Mouse (Mus musculus): ENCODE results near the gene Satb1. TPM values are rescaled to one million over a fixed set of nuclear protein-coding genes. Genes with fewer than 3 reads are reported as not detected.

Satb1 gene
- polyA plus RNA-seq, 1 experiment = 0.67 TPM

GRCm38 (mm10) chr17:51879171-51879570 lies 46.1 kb upstream of the Satb1 start:
- Histone ChIP-seq H3K4me3 (no peak overlapping the region), H3K4me2 (ENCODE audit: low read depth) (no peak overlapping the region), H3ac (ENCODE audit: control insufficient read depth, insufficient read length) (no peak overlapping the region), H3K79me2 (ENCODE audit: control insufficient read depth, insufficient read depth) (no peaks in the 10 kb centered on the region), H3K36me3 (ENCODE audit: control insufficient read depth, insufficient read depth) (no peaks in the 10 kb centered on the region), H3K27me3 (ENCODE audit: control insufficient read depth, insufficient read depth, insufficient read length) (no peaks in the 10 kb centered on the region)
- TF ChIP-seq MYOG (IDR thresholded peaks at IDR 0.05; ENCODE audit: control insufficient read depth in 1 of 3, insufficient read depth in 1 of 3, insufficient read length in 2 of 3, low read depth in 2 of 3) = no peak
- TF ChIP-seq MAX (IDR thresholded peaks at IDR 0.05; ENCODE audit: low read depth) = no peak
- TF ChIP-seq POLR2A (IDR thresholded peaks at IDR 0.05; ENCODE audit: insufficient read length, low read depth) = no peak
- no peak for TF ChIP-seq REST (IDR thresholded peaks at IDR 0.05; ENCODE audit: insufficient read depth, insufficient read length)
- no peak for TF ChIP-seq POLR2AphosphoS2 (IDR thresholded peaks at IDR 0.05; ENCODE audit: insufficient read length, low read depth)
- no peak for TF ChIP-seq E2F4 (IDR thresholded peaks at IDR 0.05; ENCODE audit: insufficient read depth)
- no peak for TF ChIP-seq SRF (IDR thresholded peaks at IDR 0.05; ENCODE audit: control insufficient read depth, insufficient read length, low read depth)
- TF ChIP-seq TCF3 (IDR thresholded peaks at IDR 0.05; ENCODE audit: insufficient read length, low read depth) = no peak

GRCm38 (mm10) chr17:51876471-51876870 lies 43.4 kb upstream of the Satb1 start:
- Histone ChIP-seq H3K27me3 (ENCODE audit: control insufficient read depth, insufficient read depth, insufficient read length) (no peaks in the 10 kb centered on the region), H3K4me2 (ENCODE audit: low read depth) (no peak overlapping the region), H3K79me2 (ENCODE audit: control insufficient read depth, insufficient read depth) (no peaks in the 10 kb centered on the region), H3ac (ENCODE audit: control insufficient read depth, insufficient read length) (no peak overlapping the region), H3K36me3 (ENCODE audit: control insufficient read depth, insufficient read depth) (no peaks in the 10 kb centered on the region), H3K4me3 (no peak overlapping the region)
- TF ChIP-seq TCF12 (IDR thresholded peaks at IDR 0.05; ENCODE audit: insufficient read depth, poor library complexity, severe bottlenecking) (no peak), TCF3 (IDR thresholded peaks at IDR 0.05; ENCODE audit: insufficient read length, low read depth) (no peak), REST (IDR thresholded peaks at IDR 0.05; ENCODE audit: insufficient read depth, insufficient read length) (no peak), MYOG (IDR thresholded peaks at IDR 0.05; ENCODE audit: control insufficient read depth in 1 of 3, insufficient read depth in 1 of 3, insufficient read length in 2 of 3, low read depth in 2 of 3) (no peak), MAX (IDR thresholded peaks at IDR 0.05; ENCODE audit: low read depth) (no peak), CEBPB (IDR thresholded peaks at IDR 0.05; ENCODE audit: insufficient read depth, poor library complexity, severe bottlenecking) (no peak), MYOD1 (IDR thresholded peaks at IDR 0.05; ENCODE audit: control insufficient read depth in 1 of 3, insufficient read length in 2 of 3, low read depth in 2 of 3) (no peak), E2F4 (IDR thresholded peaks at IDR 0.05; ENCODE audit: insufficient read depth) (no peak), SRF (IDR thresholded peaks at IDR 0.05; ENCODE audit: control insufficient read depth, insufficient read length, low read depth) (no peak), POLR2A (IDR thresholded peaks at IDR 0.05; ENCODE audit: insufficient read length, low read depth) (no peak), USF1 (IDR thresholded peaks at IDR 0.05; ENCODE audit: low read depth) (no peak), POLR2AphosphoS2 (IDR thresholded peaks at IDR 0.05; ENCODE audit: insufficient read length, low read depth) (no peak)

GRCm38 (mm10) chr17:51857616-51858015 lies 24.5 kb upstream of the Satb1 start:
- Histone ChIP-seq H3K27me3 (ENCODE audit: control insufficient read depth, insufficient read depth, insufficient read length) (no peaks in the 10 kb centered on the region), H3ac (ENCODE audit: control insufficient read depth, insufficient read length) (no peak overlapping the region), H3K79me2 (ENCODE audit: control insufficient read depth, insufficient read depth) (no peaks in the 10 kb centered on the region), H3K36me3 (ENCODE audit: control insufficient read depth, insufficient read depth) (no peaks in the 10 kb centered on the region), H3K4me2 (ENCODE audit: low read depth) (no peak overlapping the region), H3K4me3 (no peak overlapping the region)
- TF ChIP-seq MAX (IDR thresholded peaks at IDR 0.05; ENCODE audit: low read depth) (no peak), SRF (IDR thresholded peaks at IDR 0.05; ENCODE audit: control insufficient read depth, insufficient read length, low read depth) (no peak), CEBPB (IDR thresholded peaks at IDR 0.05; ENCODE audit: insufficient read depth, poor library complexity, severe bottlenecking) (no peak), TCF3 (IDR thresholded peaks at IDR 0.05; ENCODE audit: insufficient read length, low read depth) (no peak), E2F4 (IDR thresholded peaks at IDR 0.05; ENCODE audit: insufficient read depth) (no peak), MYOD1 (IDR thresholded peaks at IDR 0.05; ENCODE audit: control insufficient read depth in 1 of 3, insufficient read length in 2 of 3, low read depth in 2 of 3) (no peak), MYOG (IDR thresholded peaks at IDR 0.05; ENCODE audit: control insufficient read depth in 1 of 3, insufficient read depth in 1 of 3, insufficient read length in 2 of 3, low read depth in 2 of 3) (no peak), TCF12 (IDR thresholded peaks at IDR 0.05; ENCODE audit: insufficient read depth, poor library complexity, severe bottlenecking) (no peak), POLR2AphosphoS2 (IDR thresholded peaks at IDR 0.05; ENCODE audit: insufficient read length, low read depth) (no peak)

DNA sequence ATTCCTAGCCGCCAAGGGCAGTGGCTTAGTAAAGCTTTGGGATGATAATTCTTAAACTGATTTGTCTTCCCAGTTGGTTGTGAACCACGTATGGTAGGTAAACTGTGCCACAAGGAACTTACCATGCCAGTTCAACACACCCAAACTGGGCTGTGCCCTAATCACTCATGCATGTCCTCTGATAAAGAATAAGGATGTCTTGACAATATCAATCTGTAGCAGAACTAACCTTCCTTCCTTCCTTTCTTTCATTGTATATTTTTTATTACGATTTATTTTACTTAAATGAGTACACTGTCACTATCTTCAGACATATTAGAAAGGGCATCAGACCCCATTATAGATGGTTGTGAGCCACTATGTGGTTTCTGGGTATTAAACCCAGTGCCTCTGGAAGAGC lies 23.2 kb upstream of the Satb1 start:
- TF ChIP-seq SRF (IDR thresholded peaks at IDR 0.05; ENCODE audit: control insufficient read depth, insufficient read length, low read depth) (no peak), MYOD1 (IDR thresholded peaks at IDR 0.05; ENCODE audit: control insufficient read depth in 1 of 3, insufficient read length in 2 of 3, low read depth in 2 of 3) (no peak), POLR2A (IDR thresholded peaks at IDR 0.05; ENCODE audit: insufficient read length, low read depth) (no peak), REST (IDR thresholded peaks at IDR 0.05; ENCODE audit: insufficient read depth, insufficient read length) (no peak), TCF12 (IDR thresholded peaks at IDR 0.05; ENCODE audit: insufficient read depth, poor library complexity, severe bottlenecking) (no peak), MAX (IDR thresholded peaks at IDR 0.05; ENCODE audit: low read depth) (no peak), USF1 (IDR thresholded peaks at IDR 0.05; ENCODE audit: low read depth) (no peak), CEBPB (IDR thresholded peaks at IDR 0.05; ENCODE audit: insufficient read depth, poor library complexity, severe bottlenecking) (no peak), E2F4 (IDR thresholded peaks at IDR 0.05; ENCODE audit: insufficient read depth) (no peak), POLR2AphosphoS2 (IDR thresholded peaks at IDR 0.05; ENCODE audit: insufficient read length, low read depth) (no peak), MYOG (IDR thresholded peaks at IDR 0.05; ENCODE audit: control insufficient read depth in 1 of 3, insufficient read depth in 1 of 3, insufficient read length in 2 of 3, low read depth in 2 of 3) (no peak), TCF3 (IDR thresholded peaks at IDR 0.05; ENCODE audit: insufficient read length, low read depth) (no peak)
- H3K27me3 ChIP-seq (ENCODE audit: control insufficient read depth, insufficient read depth, insufficient read length) = no peaks in the 10 kb centered on the region
- H3ac ChIP-seq (ENCODE audit: control insufficient read depth, insufficient read length) = no peak overlapping the region
- no peak overlapping the region for H3K4me2 ChIP-seq (ENCODE audit: low read depth)
- H3K79me2 ChIP-seq (ENCODE audit: control insufficient read depth, insufficient read depth) = no peaks in the 10 kb centered on the region
- H3K4me3 ChIP-seq = no peak overlapping the region
- H3K36me3 ChIP-seq (ENCODE audit: control insufficient read depth, insufficient read depth) = no peaks in the 10 kb centered on the region

DNA sequence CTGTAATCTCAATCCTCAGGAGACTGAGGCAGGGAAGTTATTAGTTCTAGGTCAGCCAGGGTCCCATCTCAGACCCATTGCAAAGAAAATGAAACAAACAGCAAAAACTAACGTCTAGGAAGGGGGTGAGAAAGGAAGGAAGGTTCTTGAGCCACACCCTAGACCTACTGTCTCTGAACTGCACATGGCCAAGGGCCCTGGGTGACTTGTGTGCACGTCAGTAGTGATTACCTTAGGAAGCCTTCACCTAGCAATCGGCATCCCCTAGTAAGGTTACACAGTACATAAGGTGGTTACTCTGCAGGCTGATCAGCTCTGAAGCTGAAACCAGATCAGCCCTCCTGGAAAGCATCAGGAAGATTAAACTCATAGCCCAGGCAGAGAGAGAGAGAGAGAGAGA lies 22.2 kb upstream of the Satb1 start:
- Histone ChIP-seq H3ac (ENCODE audit: control insufficient read depth, insufficient read length) (no peak overlapping the region), H3K27me3 (ENCODE audit: control insufficient read depth, insufficient read depth, insufficient read length) (no peaks in the 10 kb centered on the region), H3K4me3 (no peak overlapping the region), H3K79me2 (ENCODE audit: control insufficient read depth, insufficient read depth) (no peaks in the 10 kb centered on the region), H3K4me2 (ENCODE audit: low read depth) (no peak overlapping the region), H3K36me3 (ENCODE audit: control insufficient read depth, insufficient read depth) (no peaks in the 10 kb centered on the region)
- TF ChIP-seq TCF12 (IDR thresholded peaks at IDR 0.05; ENCODE audit: insufficient read depth, poor library complexity, severe bottlenecking) (no peak), POLR2AphosphoS2 (IDR thresholded peaks at IDR 0.05; ENCODE audit: insufficient read length, low read depth) (no peak), REST (IDR thresholded peaks at IDR 0.05; ENCODE audit: insufficient read depth, insufficient read length) (no peak)

All from myocyte (in vitro differentiated cells).